Mouse (Mus musculus) kidney, adult 2 months (tissue): ENCODE measurements around the gene Bloc1s3.

ENCODE experiments used
- CTCF ChIP-seq: fragments of 200-500 bp; conservative IDR thresholded peaks from 2 replicates; pipeline ENCODE4 v1.5.1; 2011; ENCODE audit warnings: low read depth, mild to moderate bottlenecking, control low read depth, low read length, moderate library complexity, mixed read lengths; ENCODE audit not compliant: insufficient read depth, insufficient read length
- POLR2A ChIP-seq: fragments of 200-500 bp; IDR thresholded peaks from one replicate; pipeline ENCODE4 v1.6.1; 2011; ENCODE audit warnings: low read depth, low read length, control low read depth

DNA sequence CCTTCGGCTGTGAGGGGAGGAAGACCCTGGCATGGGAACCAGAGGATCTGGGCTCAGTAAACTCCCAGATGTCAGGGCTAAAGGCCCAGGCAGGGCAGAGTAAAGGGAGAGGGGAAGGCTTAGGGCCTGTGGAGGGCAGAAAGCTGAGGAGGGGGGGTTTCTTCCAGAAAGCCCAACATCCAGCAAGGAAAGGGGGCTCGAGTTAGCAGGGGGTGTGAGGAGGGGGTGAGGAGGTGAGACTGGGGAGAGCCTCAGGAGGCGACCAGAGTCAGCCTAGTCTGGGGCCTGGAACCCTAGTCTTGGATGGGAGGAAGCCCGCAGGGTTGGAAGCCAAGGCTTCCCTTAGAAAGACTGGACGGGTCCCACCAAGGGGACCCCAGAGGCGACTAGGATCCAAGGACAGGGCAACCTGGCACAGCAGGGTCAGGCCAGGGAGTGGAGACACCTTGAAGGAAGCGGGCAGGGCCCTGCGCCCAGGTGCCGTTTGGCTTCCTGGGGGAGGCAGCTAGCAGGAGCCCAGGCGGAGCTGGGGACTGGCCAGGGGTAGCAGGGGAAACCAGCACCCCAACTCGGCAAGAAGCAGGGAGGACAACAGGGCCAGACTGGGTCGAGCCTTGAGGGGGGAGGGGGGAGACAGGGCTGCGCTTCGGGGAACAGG lies 50.6 kb downstream of the Bloc1s3 start:
- no peak for TF ChIP-seq POLR2A
- TF ChIP-seq CTCF, result no peak
